Mouse (Mus musculus): Measurements from ENCODE around the gene Gm37596.
"Not testable (repeated sequence)": the region's sequence is repeated elsewhere in the genome, so short reads cannot be mapped to it uniquely, and the experiment has no call there.

Gene Gm37596

GRCm38 (mm10) chr3:93692970-93693369 lies at the start of gene Gm37596:
TSS of gene Gm37596 (minus strand) at chr3:93693070.
- DNase-seq: not testable (repeated sequence)

GRCm38 (mm10) chr3:93708969-93709637 lies 16.2 kb upstream of the Gm37596 start:
- DNase-seq: not testable (repeated sequence)

DNA sequence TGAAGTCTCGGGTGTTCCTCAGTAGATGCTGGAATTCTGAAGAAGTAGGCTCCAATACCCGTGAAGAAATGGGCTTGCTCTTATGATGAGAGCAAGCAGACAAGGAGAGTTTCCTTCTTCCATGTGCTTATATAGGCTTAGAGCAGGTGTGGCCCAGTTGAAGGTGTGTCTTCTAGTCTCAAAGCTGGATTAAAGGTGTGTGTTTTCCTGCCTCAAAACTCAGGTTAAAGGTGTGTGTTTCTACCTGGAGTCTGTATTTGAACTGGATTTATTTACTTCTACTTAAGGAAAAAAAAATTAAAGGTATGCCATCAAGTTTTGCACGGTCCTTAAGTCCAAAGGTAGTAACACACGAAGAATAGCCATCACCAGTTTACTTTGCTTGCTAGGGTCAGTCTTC lies 16.7 kb downstream of the Gm37596 start, which contains the start of gene Tdpoz1:
Tdpoz1 (minus strand) TSS at position 101 of the 400 bp plus-strand sequence.
- DNase-seq: not testable (repeated sequence)

- DNase-seq: not testable (repeated sequence)
Measured at GRCm38 (mm10) chr3:93670805-93671503, 21.9 kb downstream of the Gm37596 start.

- no peak for DNase-seq
Measured at GRCm38 (mm10) chr3:93654260-93654659, 38.6 kb downstream of the Gm37596 start.

- DNase-seq: no peak
Measured at GRCm38 (mm10) chr3:93652586-93652985, 40.3 kb downstream of the Gm37596 start, which contains the start of gene Tdpoz2. TSS of gene Tdpoz2 (minus strand) at chr3:93652686.
